Mouse (Mus musculus) olfactory bulb, adult 2 months (tissue): ENCODE measurements around the gene 1110017D15Rik.

Source experiments
- CTCF ChIP-seq: fragments of 200-500 bp; IDR thresholded peaks from 2 replicates; pipeline ENCODE4 v1.5.1; 2012; ENCODE audit warnings: low read depth, mild to moderate bottlenecking, low read length, moderate library complexity; ENCODE audit not compliant: insufficient read depth
- POLR2A ChIP-seq: fragments of 200-500 bp; IDR thresholded peaks from 2 replicates; pipeline ENCODE4 v1.6.1; 2012; ENCODE audit warnings: mild to moderate bottlenecking, low read depth, low read length, moderate library complexity; ENCODE audit not compliant: insufficient read depth

GRCm38 (mm10) chr4:41497046-41497445, 20.1 kb downstream of the 1110017D15Rik start:
- TF ChIP-seq CTCF, result no peak
- TF ChIP-seq POLR2A, result no peak
